Mouse (Mus musculus): ENCODE results near the gene Ugt1a6a. TPM values are rescaled to one million over a fixed set of nuclear protein-coding genes. Genes with fewer than 3 reads are reported as not detected.

Ugt1a6a gene
- polyA plus RNA-seq, 1 experiment from 2014 or later: 7.9 TPM

GRCm38 (mm10) chr1:88260604-88261377 is 126.2 kb downstream of the Ugt1a6a start:
- WGBS: 84% methylated on average over 10 of the region's 10 CpGs
- Histone ChIP-seq H3K27ac (no peak overlapping the region), H3K9ac (no peak overlapping the region), H3K4me1 (replicated peaks) (peaks cover 15% of the 10 kb centered on the region; the same call in 1 of the 2 replicates), H3K27me3 (replicated peaks) (no peaks in the 10 kb centered on the region), H3K4me2 (replicated peaks) (no peak overlapping the region), H3K9me3 (0 out of 2 replicates have a peak, but pooled peaks cover 7% of the 10 kb centered on the region), H3K36me3 (peaks cover 57% of the 10 kb centered on the region), H3K4me3 (replicated peaks) (no peak overlapping the region)
- ATAC-seq: peak; percentile 0; the same call in 1 of the 2 replicates

GRCm38 (mm10) chr1:88261706-88262105 is 127.1 kb downstream of the Ugt1a6a start:
- H3K27me3 ChIP-seq (replicated peaks): no peaks in the 10 kb centered on the region
- peak; percentile 8; the same call in 1 of the 2 replicates for ATAC-seq
- no peak overlapping the region for H3K4me3 ChIP-seq (replicated peaks)
- 82% methylated on average over 7 of the region's 7 CpGs for WGBS
- no peak overlapping the region for H3K4me2 ChIP-seq (replicated peaks)
- H3K4me1 ChIP-seq (replicated peaks): peaks cover 15% of the 10 kb centered on the region; the same call in 1 of the 2 replicates
- H3K9ac ChIP-seq: no peak overlapping the region
- H3K27ac ChIP-seq: no peak overlapping the region
- peaks cover 66% of the 10 kb centered on the region for H3K36me3 ChIP-seq
- H3K9me3 ChIP-seq: no peaks in the 10 kb centered on the region

- no peak overlapping the region for H3K27ac ChIP-seq
Observed at GRCm38 (mm10) chr1:88262255-88262654, 127.6 kb downstream of the Ugt1a6a start.

GRCm38 (mm10) chr1:88262961-88263360 is 128.4 kb downstream of the Ugt1a6a start:
- H3K27me3 ChIP-seq (replicated peaks): no peaks in the 10 kb centered on the region
- no peak overlapping the region for H3K9ac ChIP-seq
- no peak overlapping the region for H3K4me3 ChIP-seq (replicated peaks)
- no peak overlapping the region for H3K4me2 ChIP-seq (replicated peaks)
- 72% methylated on average over 6 of the region's 6 CpGs for WGBS
- no peak for ATAC-seq
- H3K4me1 ChIP-seq (replicated peaks): peaks cover 15% of the 10 kb centered on the region; the same call in 1 of the 2 replicates
- H3K9me3 ChIP-seq: no peaks in the 10 kb centered on the region
- peaks cover 78% of the 10 kb centered on the region for H3K36me3 ChIP-seq
- H3K27ac ChIP-seq: no peak overlapping the region

More at GRCm38 (mm10) chr1:88262255-88262654, 127.6 kb downstream of the Ugt1a6a start:
- Histone ChIP-seq H3K9ac (no peak overlapping the region), H3K4me1 (replicated peaks) (peaks cover 15% of the 10 kb centered on the region; the same call in 1 of the 2 replicates), H3K4me2 (replicated peaks) (no peak overlapping the region), H3K36me3 (peaks cover 71% of the 10 kb centered on the region), H3K4me3 (replicated peaks) (no peak overlapping the region), H3K9me3 (no peaks in the 10 kb centered on the region), H3K27me3 (replicated peaks) (no peaks in the 10 kb centered on the region)
- peak; percentile 7 for ATAC-seq
- 73% methylated on average over 4 of the region's 4 CpGs for WGBS

- no peak for ATAC-seq
- Histone ChIP-seq H3K9ac (no peak overlapping the region), H3K4me3 (replicated peaks) (no peak overlapping the region), H3K36me3 (peaks cover 87% of the 10 kb centered on the region), H3K9me3 (no peaks in the 10 kb centered on the region), H3K27me3 (replicated peaks) (no peaks in the 10 kb centered on the region), H3K27ac (no peak overlapping the region), H3K4me2 (replicated peaks) (no peak overlapping the region), H3K4me1 (replicated peaks) (peaks cover 15% of the 10 kb centered on the region; the same call in 1 of the 2 replicates)
- 91% methylated on average over 5 of the region's 5 CpGs for WGBS
Observed at GRCm38 (mm10) chr1:88263778-88264177, 129.2 kb downstream of the Ugt1a6a start.

GRCm38 (mm10) chr1:88264237-88264868 is 129.7 kb downstream of the Ugt1a6a start:
- Histone ChIP-seq H3K9me3 (no peaks in the 10 kb centered on the region), H3K36me3 (peaks cover 92% of the 10 kb centered on the region), H3K4me1 (replicated peaks) (peaks cover 12% of the 10 kb centered on the region; the same call in 1 of the 2 replicates), H3K4me3 (replicated peaks) (no peak overlapping the region), H3K27me3 (replicated peaks) (no peaks in the 10 kb centered on the region), H3K9ac (no peak overlapping the region), H3K27ac (no peak overlapping the region), H3K4me2 (replicated peaks) (no peak overlapping the region)
- WGBS: 84% methylated on average over 7 of the region's 7 CpGs
- ATAC-seq: no peak

GRCm38 (mm10) chr1:88264869-88265240 is 130.2 kb downstream of the Ugt1a6a start:
- no peak overlapping the region for H3K4me2 ChIP-seq (replicated peaks)
- H3K27ac ChIP-seq: no peak overlapping the region
- H3K9ac ChIP-seq: no peak overlapping the region
- H3K27me3 ChIP-seq (replicated peaks): no peaks in the 10 kb centered on the region
- 78% methylated on average over 4 of the region's 4 CpGs for WGBS
- peaks cover 97% of the 10 kb centered on the region for H3K36me3 ChIP-seq
- ATAC-seq: no peak
- peaks cover 7% of the 10 kb centered on the region; the same call in 1 of the 2 replicates for H3K4me1 ChIP-seq (replicated peaks)
- no peaks in the 10 kb centered on the region for H3K9me3 ChIP-seq
- H3K4me3 ChIP-seq (replicated peaks): no peak overlapping the region

- H3K36me3 ChIP-seq: peaks cover 86% of the 10 kb centered on the region
- H3K4me3 ChIP-seq (replicated peaks): no peak overlapping the region
- H3K9ac ChIP-seq: no peak overlapping the region
- H3K4me2 ChIP-seq (replicated peaks): no peak overlapping the region
- H3K27ac ChIP-seq: no peak overlapping the region
- no peak for ATAC-seq
- H3K27me3 ChIP-seq (replicated peaks): no peaks in the 10 kb centered on the region
- WGBS: 89% methylated on average over 13 of the region's 13 CpGs
- no peaks in the 10 kb centered on the region for H3K9me3 ChIP-seq
- H3K4me1 ChIP-seq (replicated peaks): 0 out of 2 replicates have a peak, but pooled peaks cover 3% of the 10 kb centered on the region
Observed at GRCm38 (mm10) chr1:88266123-88266522, 131.5 kb downstream of the Ugt1a6a start.

GRCm38 (mm10) chr1:88267489-88267888 is 132.9 kb downstream of the Ugt1a6a start:
- Histone ChIP-seq H3K9ac (no peak overlapping the region), H3K36me3 (peaks cover 84% of the 10 kb centered on the region), H3K9me3 (no peaks in the 10 kb centered on the region), H3K4me2 (replicated peaks) (no peak overlapping the region), H3K27me3 (replicated peaks) (no peaks in the 10 kb centered on the region), H3K4me3 (replicated peaks) (no peak overlapping the region), H3K4me1 (replicated peaks) (no peaks in the 10 kb centered on the region), H3K27ac (no peak overlapping the region)
- WGBS: 93% methylated on average over 6 of the region's 6 CpGs
- no peak for ATAC-seq

GRCm38 (mm10) chr1:88268070-88268469 is 133.5 kb downstream of the Ugt1a6a start:
- 83% methylated on average over 6 of the region's 6 CpGs for WGBS
- no peak for ATAC-seq
- H3K27me3 ChIP-seq (replicated peaks): no peaks in the 10 kb centered on the region
- no peak overlapping the region for H3K4me2 ChIP-seq (replicated peaks)
- H3K36me3 ChIP-seq: peaks cover 83% of the 10 kb centered on the region
- no peaks in the 10 kb centered on the region for H3K9me3 ChIP-seq
- H3K4me3 ChIP-seq (replicated peaks): no peak overlapping the region
- no peaks in the 10 kb centered on the region for H3K4me1 ChIP-seq (replicated peaks)
- no peak overlapping the region for H3K27ac ChIP-seq
- H3K9ac ChIP-seq: no peak overlapping the region
